Mouse (Mus musculus) erythroblast, embryonic 14.5 days (primary cell): ENCODE data around the gene Pde4d. TPM values are rescaled to one million over a fixed set of nuclear protein-coding genes. Genes with fewer than 3 reads are reported as not detected.

ENCODE experiments used
- H3K27me3 ChIP-seq: 2 replicates; pipeline ENCODE4 v1.6.1; 2012; ENCODE audit warnings: inconsistent platforms; ENCODE audit not compliant: control insufficient read depth
- H3K36me3 ChIP-seq: 2 replicates; pipeline ENCODE4 v1.6.1; 2012; ENCODE audit warnings: mild to moderate bottlenecking, inconsistent platforms; ENCODE audit not compliant: control insufficient read depth
- H3K4me1 ChIP-seq: 2 replicates; pipeline ENCODE4 v1.6.1; 2012; ENCODE audit warnings: inconsistent platforms; ENCODE audit not compliant: control insufficient read depth
- H3K4me3 ChIP-seq: replicated peaks from 2 replicates; pipeline ENCODE3; 2012; ENCODE audit warnings: moderate library complexity, mild to moderate bottlenecking, inconsistent platforms
- H3K9me3 ChIP-seq: 2 replicates; pipeline ENCODE4 v1.6.1; 2012; ENCODE audit warnings: low read length, inconsistent platforms, mixed read lengths; ENCODE audit not compliant: control insufficient read depth
- GATA1 ChIP-seq: IDR thresholded peaks from 2 replicates; pipeline ENCODE4 v1.6.1; 2012; ENCODE audit warnings: low read length, inconsistent platforms, mixed read lengths
- TAL1 ChIP-seq: IDR thresholded peaks from 3 replicates; pipeline ENCODE4 v1.6.1; 2012; ENCODE audit warnings: low read length, inconsistent platforms, mixed read lengths
- polyA plus RNA-seq: library from polyadenylated mRNA; stranded (reverse); fragments of >175 nt; gene quantifications from 2 replicates; pipeline ENCODE4 v1.2.3, GENCODE M21; 2012

The Pde4d gene
- polyA plus RNA-seq, 1 experiment = 0.23 TPM

- Histone ChIP-seq H3K9me3 (no peaks in the 10 kb centered on the region), H3K4me3 (no peak overlapping the region), H3K36me3 (no peaks in the 10 kb centered on the region), H3K4me1 (no peaks in the 10 kb centered on the region), H3K27me3 (no peaks in the 10 kb centered on the region)
- no peak for TF ChIP-seq GATA1
- no peak for TF ChIP-seq TAL1
These were observed 14.1 kb upstream of the Pde4d start for GRCm38 (mm10) chr13:108435687-108436086.

GRCm38 (mm10) chr13:108437424-108437823 lies 12.3 kb upstream of the Pde4d start:
- no peaks in the 10 kb centered on the region for H3K4me1 ChIP-seq
- H3K4me3 ChIP-seq = no peak overlapping the region
- no peaks in the 10 kb centered on the region for H3K36me3 ChIP-seq
- H3K27me3 ChIP-seq = no peaks in the 10 kb centered on the region
- TF ChIP-seq GATA1 = no peak
- no peaks in the 10 kb centered on the region for H3K9me3 ChIP-seq

- no peak for TF ChIP-seq TAL1
- no peak for TF ChIP-seq GATA1
- H3K36me3 ChIP-seq = no peaks in the 10 kb centered on the region
- no peak overlapping the region for H3K4me3 ChIP-seq
- H3K9me3 ChIP-seq = no peaks in the 10 kb centered on the region
- H3K4me1 ChIP-seq = no peaks in the 10 kb centered on the region
- no peaks in the 10 kb centered on the region for H3K27me3 ChIP-seq
These were observed 10.7 kb upstream of the Pde4d start for GRCm38 (mm10) chr13:108439012-108439411.

- no peaks in the 10 kb centered on the region for H3K27me3 ChIP-seq
- TF ChIP-seq TAL1 = no peak
- no peak for TF ChIP-seq GATA1
- no peaks in the 10 kb centered on the region; the same call in 1 of the 2 replicates for H3K4me1 ChIP-seq
- no peaks in the 10 kb centered on the region for H3K9me3 ChIP-seq
- H3K36me3 ChIP-seq = no peaks in the 10 kb centered on the region
- H3K4me3 ChIP-seq = no peak overlapping the region
These were observed 1.3 kb upstream of the Pde4d start for GRCm38 (mm10) chr13:108448348-108448931.

- Histone ChIP-seq H3K4me3 (no peak overlapping the region), H3K36me3 (no peaks in the 10 kb centered on the region), H3K9me3 (no peaks in the 10 kb centered on the region), H3K27me3 (no peaks in the 10 kb centered on the region), H3K4me1 (no peaks in the 10 kb centered on the region; the same call in 1 of the 2 replicates)
- TF ChIP-seq TAL1 (no peak), GATA1 (no peak)
These were observed 1.4 kb downstream of the Pde4d start for GRCm38 (mm10) chr13:108451122-108451521.

- no peaks in the 10 kb centered on the region for H3K9me3 ChIP-seq
- TF ChIP-seq TAL1 (no peak), GATA1 (no peak)
- no peak overlapping the region for H3K4me3 ChIP-seq
- H3K36me3 ChIP-seq = no peaks in the 10 kb centered on the region
- no peaks in the 10 kb centered on the region; the same call in 1 of the 2 replicates for H3K4me1 ChIP-seq
- no peaks in the 10 kb centered on the region for H3K27me3 ChIP-seq
These were observed 3.5 kb downstream of the Pde4d start for GRCm38 (mm10) chr13:108453064-108453919.

GRCm38 (mm10) chr13:108462518-108462917 lies 12.8 kb downstream of the Pde4d start:
- Histone ChIP-seq H3K4me1 (no peaks in the 10 kb centered on the region), H3K4me3 (no peak overlapping the region), H3K9me3 (no peaks in the 10 kb centered on the region), H3K27me3 (no peaks in the 10 kb centered on the region), H3K36me3 (no peaks in the 10 kb centered on the region)
- TF ChIP-seq TAL1 (no peak), GATA1 (no peak)

GRCm38 (mm10) chr13:108465755-108466154 lies 16.0 kb downstream of the Pde4d start:
- Histone ChIP-seq H3K4me3 (no peak overlapping the region), H3K9me3 (no peaks in the 10 kb centered on the region), H3K27me3 (no peaks in the 10 kb centered on the region), H3K36me3 (no peaks in the 10 kb centered on the region), H3K4me1 (no peaks in the 10 kb centered on the region)
- TF ChIP-seq GATA1 (no peak), TAL1 (no peak)

- Histone ChIP-seq H3K36me3 (no peaks in the 10 kb centered on the region), H3K4me3 (no peak overlapping the region), H3K4me1 (no peaks in the 10 kb centered on the region), H3K27me3 (no peaks in the 10 kb centered on the region), H3K9me3 (no peaks in the 10 kb centered on the region)
- no peak for TF ChIP-seq GATA1
- no peak for TF ChIP-seq TAL1
These were observed 17.3 kb downstream of the Pde4d start for GRCm38 (mm10) chr13:108467046-108467445.
